Mouse (Mus musculus): ENCODE measurements around the gene Bpifa1. TPM values are rescaled to one million over a fixed set of nuclear protein-coding genes. Genes with fewer than 3 reads are reported as not detected.
"Not testable (repeated sequence)": the region's sequence is repeated elsewhere in the genome, so short reads cannot be mapped to it uniquely, and the experiment has no call there.

Gene Bpifa1
- polyA plus RNA-seq, 1 experiment from 2014 or later = not detected

DNA sequence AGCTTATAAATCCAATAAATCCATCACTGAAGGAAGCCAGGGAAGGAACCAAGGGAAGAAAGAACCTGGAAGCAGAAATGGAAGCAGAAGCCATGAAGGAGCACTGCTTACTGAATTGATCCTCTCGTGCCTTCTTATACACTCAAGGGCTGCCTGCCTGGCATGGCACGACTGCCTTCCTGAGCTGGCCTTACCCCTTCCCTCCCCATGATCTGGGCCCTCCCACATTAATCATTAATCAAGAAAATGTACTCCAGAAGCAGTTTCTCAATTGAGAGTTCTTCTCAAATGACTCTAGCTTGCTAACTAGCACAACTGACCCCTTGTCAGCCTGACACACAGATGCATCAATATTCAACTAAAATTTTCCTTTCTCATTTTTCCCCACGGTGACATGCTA, 26.5 kb downstream of the Bpifa1 start:
- Histone ChIP-seq H3K9ac (ENCODE audit: low read length) (no peak overlapping the region), H3K4me2 (ENCODE audit: low read depth) (no peak overlapping the region), H3K4me1 (ENCODE audit: control insufficient read depth, insufficient read depth, low read length) (no peaks in the 10 kb centered on the region), H3K27me3 (ENCODE audit: control insufficient read depth, insufficient read depth, low read length) (no peaks in the 10 kb centered on the region), H3K36me3 (ENCODE audit: control insufficient read depth, insufficient read depth, low read length) (no peaks in the 10 kb centered on the region), H3K4me3 (ENCODE audit: low read depth, low read length) (no peak overlapping the region), H3K27ac (ENCODE audit: low read depth, low read length) (no peak overlapping the region), H3K9me3 (ENCODE audit: control insufficient read depth, low read length) (no peaks in the 10 kb centered on the region)
- WGBS = 60% methylated on average over 3 of the region's 3 CpGs
- no peak for ATAC-seq (ENCODE audit: insufficient read depth, low FRiP score, low TSS enrichment)
- no peak for DNase-seq (ENCODE audit: low spot score)

DNA sequence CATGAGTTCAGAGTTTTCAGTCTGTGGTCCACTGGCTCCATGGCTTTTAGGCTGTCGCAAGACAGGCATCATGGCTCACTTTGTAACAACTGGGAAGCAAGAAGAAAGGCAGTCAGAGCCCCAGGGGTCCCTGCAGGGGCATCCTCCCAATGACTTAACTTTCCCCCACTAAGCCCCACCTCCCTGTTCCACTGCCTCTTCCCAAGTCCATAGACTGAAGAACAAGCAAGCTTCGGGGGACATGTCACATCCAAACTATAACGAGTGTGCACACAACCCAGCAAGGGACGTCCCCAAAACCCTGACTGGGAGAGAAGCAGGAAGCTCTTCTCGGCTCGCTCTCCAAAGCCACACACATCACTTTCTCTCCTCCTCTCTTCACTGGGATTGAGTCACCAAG, 28.9 kb downstream of the Bpifa1 start:
- no peak overlapping the region for H3K4me2 ChIP-seq (ENCODE audit: low read depth)
- H3K4me3 ChIP-seq (ENCODE audit: low read depth, low read length) = no peak overlapping the region
- no peaks in the 10 kb centered on the region for H3K9me3 ChIP-seq (ENCODE audit: control insufficient read depth, low read length)
- H3K27ac ChIP-seq (ENCODE audit: low read depth, low read length) = no peak overlapping the region
- H3K27me3 ChIP-seq (ENCODE audit: control insufficient read depth, insufficient read depth, low read length) = no peaks in the 10 kb centered on the region
- no peaks in the 10 kb centered on the region for H3K36me3 ChIP-seq (ENCODE audit: control insufficient read depth, insufficient read depth, low read length)
- H3K9ac ChIP-seq (ENCODE audit: low read length) = no peak overlapping the region
- ATAC-seq (ENCODE audit: insufficient read depth, low FRiP score, low TSS enrichment) = no peak
- DNase-seq (ENCODE audit: low spot score) = no peak
- H3K4me1 ChIP-seq (ENCODE audit: control insufficient read depth, insufficient read depth, low read length) = no peaks in the 10 kb centered on the region
- 68% methylated on average over 6 of the region's 6 CpGs for WGBS

DNA sequence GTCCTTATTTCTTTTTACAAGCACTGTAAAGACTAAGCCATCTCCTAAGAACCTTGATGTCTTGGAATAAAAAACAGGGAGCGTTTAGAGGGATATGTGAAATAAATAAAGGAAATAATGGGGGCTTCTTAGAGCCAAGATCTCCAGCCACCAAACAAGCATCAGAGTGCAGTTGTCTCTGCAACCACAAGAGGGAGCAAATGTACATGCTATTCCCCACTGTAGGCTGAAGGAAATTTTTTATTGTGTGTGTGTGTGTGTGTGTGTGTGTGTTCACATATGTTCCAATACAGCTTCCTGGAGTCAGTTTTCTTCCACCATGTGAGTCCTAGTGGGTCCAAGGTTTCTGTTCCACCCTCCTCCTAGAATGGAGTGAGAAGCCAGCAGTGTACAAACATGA, 30.6 kb downstream of the Bpifa1 start:
- Histone ChIP-seq H3K9me3 (ENCODE audit: control insufficient read depth, low read length) (no peaks in the 10 kb centered on the region), H3K27me3 (ENCODE audit: control insufficient read depth, insufficient read depth, low read length) (no peaks in the 10 kb centered on the region), H3K9ac (ENCODE audit: low read length) (no peak overlapping the region), H3K4me1 (ENCODE audit: control insufficient read depth, insufficient read depth, low read length) (no peaks in the 10 kb centered on the region), H3K36me3 (ENCODE audit: control insufficient read depth, insufficient read depth, low read length) (no peaks in the 10 kb centered on the region), H3K4me2 (ENCODE audit: low read depth) (no peak overlapping the region), H3K27ac (ENCODE audit: low read depth, low read length) (no peak overlapping the region), H3K4me3 (ENCODE audit: low read depth, low read length) (no peak overlapping the region)
- WGBS = 48% methylated on average over 1 of the region's 1 CpGs
- ATAC-seq (ENCODE audit: insufficient read depth, low FRiP score, low TSS enrichment) (no peak), DNase-seq (ENCODE audit: low spot score) (no peak)

DNA sequence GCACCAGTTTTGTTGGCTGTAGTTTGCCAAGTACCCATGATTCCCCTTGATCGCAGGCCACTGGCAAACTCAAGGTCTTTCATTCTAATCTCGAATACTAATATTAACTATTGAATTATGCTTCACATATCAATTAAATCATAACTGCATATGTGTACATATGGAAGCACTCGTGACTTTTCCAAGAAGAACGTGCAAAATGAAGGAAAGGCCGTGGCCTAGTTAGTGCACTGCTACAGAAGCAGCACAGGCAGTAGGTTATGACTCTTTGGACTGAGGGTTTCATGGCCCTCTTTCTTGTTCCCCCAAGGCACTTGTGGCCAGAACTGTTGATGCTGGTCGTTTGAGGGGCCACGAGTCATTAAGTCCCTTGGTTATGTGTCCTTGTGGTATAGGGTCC, 39.2 kb downstream of the Bpifa1 start:
- H3K27ac ChIP-seq (ENCODE audit: low read depth, low read length); H3K9ac ChIP-seq (ENCODE audit: low read length); H3K4me1 ChIP-seq (ENCODE audit: control insufficient read depth, insufficient read depth, low read length); H3K4me3 ChIP-seq (ENCODE audit: low read depth, low read length); H3K27me3 ChIP-seq (ENCODE audit: control insufficient read depth, insufficient read depth, low read length); H3K36me3 ChIP-seq (ENCODE audit: control insufficient read depth, insufficient read depth, low read length); DNase-seq (ENCODE audit: low spot score); H3K4me2 ChIP-seq (ENCODE audit: low read depth); ATAC-seq (ENCODE audit: insufficient read depth, low FRiP score, low TSS enrichment); H3K9me3 ChIP-seq (ENCODE audit: control insufficient read depth, low read length): not testable (repeated sequence)
- 84% methylated on average over 7 of the region's 7 CpGs for WGBS

GRCm38 (mm10) chr2:154183061-154183460, 40.4 kb downstream of the Bpifa1 start:
- H3K9ac ChIP-seq (ENCODE audit: low read length); H3K4me3 ChIP-seq (ENCODE audit: low read depth, low read length); H3K9me3 ChIP-seq (ENCODE audit: control insufficient read depth, low read length); ATAC-seq (ENCODE audit: insufficient read depth, low FRiP score, low TSS enrichment); H3K27ac ChIP-seq (ENCODE audit: low read depth, low read length); H3K27me3 ChIP-seq (ENCODE audit: control insufficient read depth, insufficient read depth, low read length); H3K4me2 ChIP-seq (ENCODE audit: low read depth); H3K36me3 ChIP-seq (ENCODE audit: control insufficient read depth, insufficient read depth, low read length); DNase-seq (ENCODE audit: low spot score); H3K4me1 ChIP-seq (ENCODE audit: control insufficient read depth, insufficient read depth, low read length): not testable (repeated sequence)
- WGBS = 70% methylated on average over 4 of the region's 4 CpGs

- DNase-seq (ENCODE audit: low spot score) (no peak), ATAC-seq (ENCODE audit: insufficient read depth, low FRiP score, low TSS enrichment) (no peak)
- Histone ChIP-seq H3K4me3 (ENCODE audit: low read depth, low read length) (no peak overlapping the region), H3K27ac (ENCODE audit: low read depth, low read length) (no peak overlapping the region), H3K4me1 (ENCODE audit: control insufficient read depth, insufficient read depth, low read length) (no peaks in the 10 kb centered on the region), H3K36me3 (ENCODE audit: control insufficient read depth, insufficient read depth, low read length) (no peaks in the 10 kb centered on the region), H3K9ac (ENCODE audit: low read length) (no peak overlapping the region), H3K9me3 (ENCODE audit: control insufficient read depth, low read length) (no peaks in the 10 kb centered on the region), H3K4me2 (ENCODE audit: low read depth) (no peak overlapping the region), H3K27me3 (ENCODE audit: control insufficient read depth, insufficient read depth, low read length) (no peaks in the 10 kb centered on the region)
- WGBS = 88% methylated on average over 6 of the region's 6 CpGs
Observed at GRCm38 (mm10) chr2:154185319-154185718, 42.6 kb downstream of the Bpifa1 start.

DNA sequence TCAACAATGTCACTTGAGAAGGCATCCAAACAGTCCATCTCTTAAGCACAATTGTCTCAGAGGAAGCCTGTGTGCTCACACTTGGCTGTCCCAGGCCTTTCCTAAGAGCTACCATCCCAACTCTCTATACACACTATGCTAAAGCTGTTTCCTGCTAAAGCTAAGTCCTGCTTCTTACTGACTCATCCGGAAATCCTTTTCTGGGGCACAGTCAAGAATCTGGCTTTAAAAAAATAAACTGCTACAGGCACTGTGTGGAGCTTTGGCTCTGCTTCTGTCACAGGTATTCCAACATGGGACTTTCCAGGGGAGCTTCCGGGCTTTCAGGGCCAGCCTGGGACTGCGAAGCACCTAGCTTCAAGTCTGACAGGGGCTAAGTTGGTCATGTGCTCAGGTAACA, 43.1 kb downstream of the Bpifa1 start:
- Histone ChIP-seq H3K4me1 (ENCODE audit: control insufficient read depth, insufficient read depth, low read length) (no peaks in the 10 kb centered on the region), H3K27me3 (ENCODE audit: control insufficient read depth, insufficient read depth, low read length) (no peaks in the 10 kb centered on the region), H3K36me3 (ENCODE audit: control insufficient read depth, insufficient read depth, low read length) (no peaks in the 10 kb centered on the region), H3K4me2 (ENCODE audit: low read depth) (no peak overlapping the region), H3K4me3 (ENCODE audit: low read depth, low read length) (no peak overlapping the region), H3K9me3 (ENCODE audit: control insufficient read depth, low read length) (no peaks in the 10 kb centered on the region), H3K27ac (ENCODE audit: low read depth, low read length) (no peak overlapping the region), H3K9ac (ENCODE audit: low read length) (no peak overlapping the region)
- no peak for ATAC-seq (ENCODE audit: insufficient read depth, low FRiP score, low TSS enrichment)
- no peak for DNase-seq (ENCODE audit: low spot score)
- WGBS = 91% methylated on average over 3 of the region's 3 CpGs

DNA sequence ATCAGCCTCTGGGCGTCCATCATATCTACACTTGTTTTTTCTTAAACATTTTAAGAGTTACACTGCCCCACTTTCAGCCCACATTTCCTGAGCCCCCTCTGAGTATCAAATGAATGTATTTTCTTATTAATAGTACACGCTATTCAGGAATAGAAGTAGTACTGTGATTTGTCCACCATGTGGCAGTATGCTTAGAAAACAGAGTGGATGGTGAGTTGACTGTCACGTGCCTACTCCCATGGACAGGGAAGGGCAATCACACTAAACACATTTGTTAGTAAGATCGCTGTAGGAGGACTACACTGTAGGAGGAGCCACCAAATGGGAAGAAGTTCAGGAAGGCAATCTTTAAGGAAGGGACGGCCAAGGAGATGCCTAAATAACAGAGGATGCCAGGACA, 44.8 kb downstream of the Bpifa1 start:
- Histone ChIP-seq H3K9ac (ENCODE audit: low read length) (no peak overlapping the region), H3K4me1 (ENCODE audit: control insufficient read depth, insufficient read depth, low read length) (no peaks in the 10 kb centered on the region), H3K4me3 (ENCODE audit: low read depth, low read length) (no peak overlapping the region), H3K27ac (ENCODE audit: low read depth, low read length) (no peak overlapping the region), H3K9me3 (ENCODE audit: control insufficient read depth, low read length) (no peaks in the 10 kb centered on the region), H3K27me3 (ENCODE audit: control insufficient read depth, insufficient read depth, low read length) (no peaks in the 10 kb centered on the region), H3K36me3 (ENCODE audit: control insufficient read depth, insufficient read depth, low read length) (no peaks in the 10 kb centered on the region), H3K4me2 (ENCODE audit: low read depth) (no peak overlapping the region)
- WGBS = 42% methylated on average over 5 of the region's 5 CpGs
- no peak for DNase-seq (ENCODE audit: low spot score)
- ATAC-seq (ENCODE audit: insufficient read depth, low FRiP score, low TSS enrichment) = no peak

DNA sequence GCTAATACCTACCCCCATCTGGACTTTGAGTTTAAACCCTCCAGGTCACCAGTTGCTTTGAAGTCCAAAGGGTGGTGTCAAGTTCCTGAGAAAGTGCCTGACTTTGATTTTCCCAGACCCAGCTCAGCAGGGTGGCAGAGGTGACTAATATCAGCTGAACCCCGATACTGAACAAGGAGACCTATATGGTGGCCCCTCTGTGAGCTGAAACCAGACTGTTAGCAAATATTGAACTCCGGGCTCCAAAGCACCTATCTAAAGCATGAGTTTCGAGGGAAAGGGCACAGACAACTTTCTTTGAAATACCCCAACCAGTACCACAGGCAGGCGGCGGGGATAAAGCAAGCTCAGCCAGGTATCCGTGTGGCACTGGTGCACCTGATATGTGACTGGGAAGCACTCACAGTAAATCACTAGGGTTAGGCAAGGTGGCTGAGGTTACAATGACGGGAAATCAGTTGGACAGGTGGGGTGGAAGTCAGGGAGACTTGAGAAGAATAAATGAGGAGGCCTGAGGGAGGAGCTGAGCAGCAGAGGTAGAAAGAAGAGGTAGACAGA, 47.3 kb downstream of the Bpifa1 start:
- no peaks in the 10 kb centered on the region for H3K36me3 ChIP-seq (ENCODE audit: control insufficient read depth, insufficient read depth, low read length)
- H3K27me3 ChIP-seq (ENCODE audit: control insufficient read depth, insufficient read depth, low read length) = no peaks in the 10 kb centered on the region
- H3K4me1 ChIP-seq (ENCODE audit: control insufficient read depth, insufficient read depth, low read length) = no peaks in the 10 kb centered on the region
- no peak overlapping the region for H3K4me3 ChIP-seq (ENCODE audit: low read depth, low read length)
- no peak for ATAC-seq (ENCODE audit: insufficient read depth, low FRiP score, low TSS enrichment)
- H3K4me2 ChIP-seq (ENCODE audit: low read depth) = no peak overlapping the region
- 86% methylated on average over 7 of the region's 7 CpGs for WGBS
- DNase-seq (ENCODE audit: low spot score) = no peak
- H3K27ac ChIP-seq (ENCODE audit: low read depth, low read length) = no peak overlapping the region
- H3K9me3 ChIP-seq (ENCODE audit: control insufficient read depth, low read length) = no peaks in the 10 kb centered on the region
- H3K9ac ChIP-seq (ENCODE audit: low read length) = no peak overlapping the region
